Mouse (Mus musculus) gastrocnemius, postnatal 14 days (tissue): ENCODE measurements at regions not wholly inside any gene's neighbourhood (a gene's known extent, or its start where the extent isn't known, plus 50 kb on each side); places are given as distances from the start of the nearest gene placed in this dataset.

ENCODE experiments used
- DNase-seq: peaks from one replicate; pipeline ENCODE4 v3.0.0; 2021; ENCODE audit warnings: mixed read lengths
- intact Hi-C: fragments of 180-260 bp; cut with DNase I; formaldehyde crosslinking; loops from one replicate; pipeline ENCODE4 v1.15.1; 2025; ENCODE audit warnings: low total_unique reads

DNA sequence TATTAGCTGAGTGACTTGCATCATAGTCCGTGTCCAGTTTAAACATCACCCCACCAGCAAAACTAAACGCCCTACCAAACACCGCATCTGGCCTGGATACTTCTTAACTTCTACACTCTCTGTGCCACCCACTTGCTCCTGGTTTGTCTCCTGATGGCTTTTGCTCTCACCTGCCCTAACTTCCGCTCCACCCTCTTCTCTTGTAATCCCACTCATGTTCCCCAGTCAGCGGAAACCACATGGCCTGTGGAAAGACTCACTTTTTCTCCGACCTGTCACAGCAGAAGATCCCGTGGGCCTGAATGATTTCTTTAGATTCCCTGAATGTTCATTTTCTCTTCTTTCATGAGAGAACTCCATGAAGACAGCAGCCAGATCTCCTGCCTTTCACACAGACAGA lies 86.1 kb upstream of the Lgalsl start:
- intact Hi-C loops, result loop anchor here (5.0 to 10.0 kb wide), 2 partner anchors 260 to 462 kb away; no protein-coding TSS in a partner anchor
- no peak for DNase-seq

DNA sequence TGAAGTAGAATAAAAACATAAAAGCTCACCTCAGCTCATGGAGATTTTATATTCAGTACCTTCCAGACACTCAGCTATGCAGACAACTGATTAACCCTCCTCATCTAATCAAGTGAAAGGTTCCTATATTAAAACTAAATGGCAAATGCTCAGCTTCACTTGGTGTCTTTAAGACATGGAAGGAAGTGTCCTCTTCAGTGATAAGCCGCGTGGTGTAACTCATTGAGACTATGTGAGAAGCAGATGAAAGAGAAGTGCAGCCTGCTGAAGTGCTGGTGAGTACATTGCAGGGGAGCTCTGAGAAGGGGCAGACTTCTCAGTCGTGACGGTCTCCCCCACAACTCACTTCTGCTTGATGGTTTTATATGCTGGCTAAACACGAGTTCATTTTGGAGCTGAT lies 86.6 kb upstream of the Lgalsl start:
- no peak for DNase-seq
- intact Hi-C loops, result loop anchor here (5.0 to 10.0 kb wide), 2 partner anchors 260 to 463 kb away; no protein-coding TSS in a partner anchor

DNA sequence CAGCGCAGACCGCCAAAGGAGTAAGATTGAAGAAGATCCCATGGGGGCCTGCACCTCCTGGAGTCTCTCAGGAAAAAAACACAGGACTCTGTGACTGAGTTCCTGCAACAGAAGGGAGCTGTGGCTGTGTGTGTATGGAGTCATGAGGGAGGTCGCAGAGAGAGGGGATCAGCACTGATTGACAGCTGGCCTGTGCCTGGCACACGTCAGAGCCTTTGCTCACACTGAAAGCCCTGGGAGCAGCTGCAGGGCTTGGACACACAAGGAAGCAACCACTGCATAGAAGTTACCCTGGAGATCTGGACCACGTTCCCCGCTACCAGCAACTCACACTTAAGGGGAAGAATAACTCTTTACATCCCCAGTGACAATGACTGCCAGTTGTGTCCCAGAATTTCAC lies 92.3 kb upstream of the Lgalsl start:
- DNase-seq, result no peak
- intact Hi-C loops, result no loop called here

DNA sequence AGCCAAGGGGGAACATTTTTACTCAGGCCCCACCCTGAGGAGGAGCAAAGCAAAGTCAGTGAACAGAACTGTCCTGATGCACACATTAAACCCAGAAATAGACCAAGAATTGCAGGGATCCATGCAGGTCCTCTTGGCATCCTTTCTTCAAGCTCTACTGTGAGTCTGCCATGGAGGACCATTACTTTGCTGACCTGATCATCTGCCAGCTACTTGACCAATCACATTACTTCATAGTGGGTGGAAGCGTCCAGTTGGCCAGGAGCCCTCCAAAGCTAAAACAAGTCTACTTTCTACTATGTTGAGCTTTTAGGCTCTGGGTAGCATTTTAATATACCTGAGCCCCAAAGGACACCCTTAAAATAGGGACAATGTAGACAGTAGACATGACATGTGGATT lies 98.6 kb upstream of the Lgalsl start:
- DNase-seq, result no peak
- intact Hi-C loops, result no loop called here

DNA sequence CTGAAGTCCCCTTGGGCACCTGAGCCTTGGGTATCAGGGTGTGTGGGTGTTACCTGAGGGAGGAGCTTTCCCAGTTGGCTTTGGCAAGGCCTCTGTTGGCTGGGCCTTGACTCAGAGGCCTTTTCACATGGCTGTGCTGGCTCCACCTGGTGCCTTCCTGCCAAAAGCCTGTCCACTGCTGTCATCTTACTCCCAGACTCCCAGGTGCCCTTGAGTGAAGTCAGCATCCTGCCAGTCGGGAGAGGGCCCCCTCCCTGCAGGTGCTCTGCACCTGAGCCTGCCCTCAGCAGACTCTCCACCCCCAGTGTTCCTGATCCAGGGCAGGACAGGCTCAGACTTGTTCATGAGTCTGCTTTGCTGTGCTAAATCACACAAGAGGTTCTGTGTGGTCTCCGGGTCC lies 99.2 kb upstream of the Lgalsl start:
- DNase-seq, result no peak
- intact Hi-C loops, result no loop called here

DNA sequence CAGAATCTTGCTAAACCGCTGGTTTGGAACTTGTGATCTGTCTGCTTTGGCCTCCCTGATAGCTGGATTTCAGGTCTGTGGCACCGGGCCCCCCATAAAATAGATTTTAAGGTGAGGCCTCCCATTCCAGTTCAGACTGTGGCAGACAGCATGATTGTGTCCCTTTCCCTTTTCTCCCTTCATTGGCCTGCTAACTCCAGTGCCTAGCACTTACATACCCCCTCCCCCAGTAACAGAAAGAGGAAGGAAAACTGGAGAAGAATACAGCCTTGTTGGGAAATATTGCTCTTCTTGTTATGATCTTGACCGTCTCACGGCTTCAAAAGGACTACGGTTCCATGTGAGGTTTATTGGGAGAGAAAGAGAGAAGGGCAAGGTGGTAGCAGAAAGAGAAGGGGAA lies 99.7 kb upstream of the Lgalsl start:
- no peak for DNase-seq
- intact Hi-C loops, result no loop called here

DNA sequence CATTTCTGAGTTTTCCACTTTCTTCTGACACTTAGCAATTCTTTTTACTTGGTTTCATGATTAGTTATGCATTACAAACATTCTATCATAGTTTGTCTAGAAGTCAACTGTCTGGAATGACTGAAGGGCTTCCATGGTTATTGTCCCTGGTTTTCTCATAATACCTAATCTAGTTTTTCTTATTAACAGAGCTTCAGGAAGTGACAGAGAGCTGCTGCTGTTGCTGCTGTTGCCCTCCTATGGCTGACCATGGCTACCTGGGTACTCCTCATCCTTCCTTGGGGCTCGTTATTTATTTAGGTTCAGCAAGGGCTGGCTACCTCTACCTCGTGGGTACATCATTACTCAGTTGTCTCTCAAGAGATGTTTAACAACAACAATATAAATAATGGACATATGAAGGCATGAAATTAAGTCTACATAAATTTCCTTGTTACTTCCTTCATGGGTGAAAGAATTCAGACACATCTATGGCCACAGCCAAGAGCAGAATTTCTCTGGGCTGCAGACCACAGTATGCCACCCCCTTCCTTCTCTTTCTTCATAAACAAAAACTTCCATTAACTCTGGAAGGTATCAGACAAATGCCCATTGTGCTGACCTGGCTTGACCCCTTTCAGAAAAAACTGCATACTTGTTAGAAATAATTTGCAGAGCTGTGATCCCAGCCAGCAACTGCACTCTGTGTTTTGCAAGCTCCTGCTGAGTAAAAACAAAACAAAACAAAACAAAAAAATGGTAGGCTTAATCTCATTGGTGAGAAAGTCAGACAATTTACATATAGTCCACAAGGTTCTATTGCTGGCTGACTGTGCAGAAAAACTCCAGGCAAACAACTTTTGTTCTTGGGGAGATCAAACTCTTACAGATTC lies 103.6 kb upstream of the Lgalsl start:
- intact Hi-C loops, result no loop called here
- no peak for DNase-seq

DNA sequence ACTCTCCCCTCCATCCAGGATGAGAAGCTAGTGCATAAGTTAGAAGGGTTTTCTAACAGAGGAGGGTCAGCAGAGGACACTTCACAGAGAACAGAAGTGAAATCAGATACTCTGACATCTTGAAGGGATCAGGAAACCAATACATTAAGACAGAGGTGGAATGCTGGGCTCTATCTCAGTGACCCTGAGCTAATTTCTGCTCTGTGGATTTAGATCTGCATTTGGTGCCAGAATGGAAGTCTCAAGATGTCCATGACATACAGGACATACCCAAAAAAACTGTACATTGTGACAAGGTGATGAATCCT lies 104.2 kb upstream of the Lgalsl start:
- intact Hi-C loops, result no loop called here
- no peak for DNase-seq

DNA sequence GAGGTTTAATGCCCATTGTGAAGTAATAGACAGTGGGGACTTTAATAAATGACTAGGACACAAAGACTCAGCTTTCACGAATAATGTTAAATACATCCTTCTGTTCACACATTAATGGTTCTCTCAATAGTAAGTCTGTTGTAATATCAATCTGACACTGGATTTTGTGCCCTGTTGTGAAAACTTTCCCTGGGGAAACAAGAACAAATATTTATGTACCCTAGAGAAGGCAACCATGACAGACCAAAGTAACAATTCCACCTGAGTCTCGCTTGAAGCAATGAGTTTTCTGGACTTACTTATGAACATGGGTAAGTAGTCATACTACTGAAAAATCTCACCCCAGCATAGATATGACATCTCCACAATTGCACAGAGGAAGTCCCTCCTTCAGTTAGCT lies 105.1 kb upstream of the Lgalsl start:
- no peak for DNase-seq
- intact Hi-C loops, result no loop called here

DNA sequence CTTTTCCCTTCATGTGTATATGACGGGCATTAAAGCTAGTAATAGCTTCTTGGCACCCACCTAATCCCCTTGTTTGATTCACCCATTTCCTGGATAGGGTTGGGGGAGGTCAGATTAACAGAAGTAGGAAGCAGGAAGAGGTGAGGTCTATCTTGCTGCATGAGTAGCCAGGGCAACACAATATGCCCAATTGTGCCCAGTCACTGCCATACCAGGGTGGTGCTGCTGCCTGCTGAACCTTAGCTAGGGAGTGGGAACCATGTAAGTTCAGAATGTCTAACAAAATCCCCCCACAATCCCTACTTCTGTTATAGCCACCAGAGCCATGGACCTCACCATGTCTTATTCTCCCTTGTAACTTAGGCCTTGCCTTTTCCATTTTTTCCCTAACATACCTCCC lies 106.1 kb upstream of the Lgalsl start:
- intact Hi-C loops, result no loop called here
- DNase-seq, result no peak

DNA sequence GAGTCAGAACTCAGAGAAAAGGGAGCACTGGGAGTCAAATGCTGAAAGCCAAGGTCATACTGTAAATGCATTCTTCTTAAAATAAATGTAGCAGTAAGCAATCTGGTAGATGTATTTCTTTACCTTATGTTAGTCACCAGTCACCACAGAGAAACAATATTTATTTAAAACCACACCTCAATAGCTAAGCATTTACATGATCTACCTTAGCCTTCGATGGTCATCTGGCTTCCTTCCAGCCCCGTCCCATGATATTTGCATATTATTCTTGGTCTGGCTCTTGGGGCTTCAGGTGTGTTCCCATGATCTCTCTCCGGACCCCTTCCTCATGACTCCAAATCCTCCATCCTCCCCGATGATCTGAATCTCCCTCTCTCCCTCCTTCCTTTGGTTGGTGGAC lies 107.1 kb upstream of the Lgalsl start:
- intact Hi-C loops, result no loop called here
- no peak for DNase-seq

DNA sequence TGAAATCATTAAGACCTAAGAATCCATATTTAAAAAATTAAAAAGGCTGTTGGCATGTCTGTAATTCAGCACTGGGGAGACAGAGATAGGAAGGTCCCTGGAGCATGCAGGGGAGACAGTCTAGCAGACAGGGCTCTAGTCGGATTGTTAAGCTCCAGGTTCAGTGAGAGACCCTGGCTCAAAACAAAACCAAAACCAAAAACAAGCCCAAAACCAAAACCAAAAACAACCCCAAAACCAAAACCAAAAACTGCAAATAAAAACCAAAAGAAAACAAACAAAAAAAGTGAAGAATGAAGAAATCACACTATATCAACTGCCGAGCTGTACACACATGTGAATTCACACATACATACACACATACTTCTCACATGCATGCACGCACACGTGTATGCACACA lies 108.8 kb upstream of the Lgalsl start:
- intact Hi-C loops, result no loop called here

DNA sequence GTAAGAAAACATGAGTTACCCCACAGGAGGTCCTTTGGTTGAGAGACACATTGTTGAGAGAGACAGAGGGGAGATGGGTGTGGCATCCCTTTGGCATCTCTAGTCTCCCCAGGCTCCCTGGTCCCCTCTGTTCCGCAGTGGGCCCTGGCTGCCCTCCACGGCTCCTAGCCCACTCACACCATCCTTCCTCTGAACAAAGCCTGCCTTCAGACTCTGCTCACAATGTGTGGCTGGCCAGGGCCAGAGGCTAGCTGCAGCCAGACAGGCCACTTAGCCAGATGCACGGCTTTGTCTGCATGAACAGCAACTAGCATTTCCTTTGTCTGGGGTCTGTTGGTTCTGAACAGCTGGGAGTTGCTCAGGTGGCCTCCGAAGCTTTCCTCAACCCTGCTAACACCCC lies 110.7 kb upstream of the Lgalsl start:
- DNase-seq, result peak; percentile 54
- intact Hi-C loops, result no loop called here

More for the DNA sequence above, 108.8 kb upstream of the Lgalsl start:
- no peak for DNase-seq

DNA sequence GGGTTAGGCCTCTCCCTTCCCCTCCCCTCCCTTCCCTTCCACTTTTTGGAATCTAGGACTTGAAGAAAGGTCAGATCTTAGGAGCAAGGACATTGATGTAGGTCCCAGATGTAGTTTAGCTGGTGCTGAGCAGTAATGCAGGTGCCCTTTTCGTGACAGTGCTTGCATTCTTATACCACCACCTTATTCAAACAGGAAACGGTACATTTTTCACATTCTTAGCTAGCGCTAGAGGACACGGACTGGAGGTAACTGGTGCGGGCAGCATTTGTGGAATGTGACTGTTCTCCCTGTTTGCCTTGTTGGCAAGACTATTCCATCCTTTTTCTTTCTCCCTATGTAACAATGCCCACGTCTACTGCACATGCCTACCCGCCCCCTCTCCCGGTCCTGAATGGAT lies 124.7 kb upstream of the Lgalsl start:
- no peak for DNase-seq
- intact Hi-C loops, result no loop called here

DNA sequence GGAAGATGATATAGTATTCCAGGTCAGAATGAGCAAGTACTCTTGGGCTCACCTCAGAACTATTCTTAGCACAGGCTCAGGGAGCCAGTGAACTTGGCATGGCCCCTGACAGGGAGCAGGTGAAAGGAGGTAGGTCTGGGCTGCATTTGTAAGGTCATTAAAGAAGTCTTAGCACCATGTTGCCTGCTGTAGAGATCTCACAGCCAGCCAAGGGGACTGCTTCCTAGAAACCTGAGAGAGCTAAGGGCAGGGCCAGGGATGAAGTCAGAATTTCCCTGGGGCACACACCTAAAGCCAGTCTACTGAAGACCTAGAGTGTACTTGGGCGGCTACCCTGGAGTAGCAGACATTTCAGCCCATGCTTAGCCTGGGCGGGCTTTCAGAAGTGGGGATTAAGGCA lies 126.9 kb upstream of the Lgalsl start:
- intact Hi-C loops, result no loop called here
- DNase-seq, result peak; percentile 47

DNA sequence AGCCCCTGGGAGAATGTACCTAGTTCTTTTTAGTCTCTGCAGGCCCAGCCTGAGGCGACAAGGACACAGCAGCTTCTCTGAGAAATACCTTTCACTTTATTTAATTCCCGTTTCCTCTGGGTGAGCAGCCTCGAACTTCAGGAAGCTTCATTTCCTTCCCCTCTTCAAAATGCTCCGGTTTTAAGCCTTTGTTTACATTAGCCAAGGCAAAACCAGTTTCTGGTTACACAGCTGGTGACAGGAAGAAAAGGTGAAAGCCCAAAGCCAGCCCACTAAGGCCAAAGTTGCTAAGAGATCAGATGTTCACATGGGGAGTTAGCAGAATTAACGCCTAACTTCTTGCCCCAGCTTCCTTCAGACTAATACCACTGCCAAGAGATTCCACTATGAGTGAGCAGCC lies 127.4 kb upstream of the Lgalsl start:
- DNase-seq, result no peak
- intact Hi-C loops, result no loop called here

DNA sequence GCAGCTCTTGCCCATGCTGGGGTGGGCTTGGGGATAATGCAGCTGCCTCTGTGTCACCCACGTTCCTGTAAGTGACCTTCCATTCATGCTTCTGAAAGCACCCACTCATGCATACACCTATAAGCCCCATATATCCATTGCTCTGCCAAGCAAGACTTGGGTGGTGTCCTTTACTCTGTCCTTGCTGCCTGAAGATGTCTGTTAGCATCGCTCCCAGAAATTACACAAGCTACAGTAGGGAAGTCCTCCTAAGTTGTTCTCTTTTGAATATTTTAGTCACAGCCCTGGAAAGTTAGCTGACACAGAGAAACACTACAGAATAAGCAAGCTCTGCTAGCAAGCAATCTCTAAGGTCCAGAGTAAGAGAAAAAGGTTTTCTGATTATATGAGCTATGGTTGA lies 129.2 kb upstream of the Lgalsl start:
- DNase-seq, result no peak
- intact Hi-C loops, result no loop called here

DNA sequence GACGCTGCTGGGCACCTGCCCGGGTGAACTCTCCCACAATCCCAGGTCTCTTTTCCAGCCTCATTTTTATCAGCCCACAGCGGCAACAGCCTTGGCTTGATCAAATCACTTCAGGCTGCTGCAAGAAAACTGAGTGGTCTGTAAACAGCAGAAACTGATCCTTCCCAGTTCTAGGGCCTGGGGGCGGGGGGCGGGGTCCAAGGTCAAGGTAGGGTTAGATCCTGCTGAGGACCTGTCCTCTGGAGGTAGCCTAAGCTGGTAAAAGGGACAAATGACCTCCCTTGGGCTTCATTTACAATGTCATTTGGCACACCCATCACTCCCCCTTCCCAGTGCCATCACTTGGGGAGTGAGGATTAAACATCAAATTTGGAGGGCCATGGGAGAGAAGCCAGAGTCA lies 129.9 kb upstream of the Lgalsl start:
- intact Hi-C loops, result no loop called here
- no peak for DNase-seq

DNA sequence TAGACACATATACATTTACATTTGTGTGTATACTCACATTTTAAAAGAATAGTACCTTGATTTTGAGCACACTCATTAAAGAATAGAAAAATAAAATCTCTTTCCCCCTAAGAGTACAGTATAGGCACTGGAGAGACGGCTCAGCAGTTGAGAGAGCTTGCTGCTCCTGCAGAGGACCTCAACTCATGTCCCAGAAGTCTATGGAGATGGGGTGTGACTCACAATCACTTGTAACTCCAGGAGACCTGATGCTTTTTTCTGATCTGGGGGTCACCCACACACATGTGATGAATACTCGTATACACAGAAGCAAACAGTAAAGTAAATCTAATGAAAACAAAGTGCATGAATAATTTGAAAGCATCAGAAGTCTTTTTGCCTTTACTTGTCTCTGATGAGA lies 129.5 kb upstream of the Peli1 start:
- intact Hi-C loops, result no loop called here
- DNase-seq, result no peak

DNA sequence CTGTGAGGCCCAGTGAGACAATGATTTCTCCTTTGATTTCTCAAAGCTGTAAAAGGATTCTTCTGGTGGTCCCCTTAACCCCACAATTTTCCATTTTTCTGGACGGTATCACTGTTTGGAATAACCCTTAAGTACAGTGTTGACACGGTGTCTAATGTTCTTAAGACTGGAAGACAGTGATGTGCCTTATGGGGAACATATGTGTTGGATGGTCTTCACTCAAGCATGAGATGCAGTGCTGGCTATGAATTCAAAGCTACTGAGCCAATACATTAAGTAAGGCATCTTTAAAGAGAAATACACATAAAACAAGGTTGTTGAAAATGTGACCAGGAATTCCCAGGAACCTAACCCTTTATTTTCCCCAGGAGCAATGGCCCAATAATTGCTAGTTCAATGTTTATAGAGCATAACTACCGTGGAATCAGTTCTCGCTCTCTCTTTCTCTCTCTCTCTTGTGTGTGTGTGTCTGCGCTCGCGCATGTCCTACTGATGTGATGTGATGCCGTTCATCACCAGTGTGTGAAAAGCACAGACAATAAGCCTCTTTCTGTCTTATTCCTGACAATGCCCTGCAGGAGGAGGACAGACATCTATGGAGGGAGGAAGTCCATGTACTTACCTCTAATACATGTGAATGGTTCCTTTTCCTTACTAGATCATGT lies 125.4 kb upstream of the Peli1 start:
- intact Hi-C loops, result no loop called here
- no peak for DNase-seq

DNA sequence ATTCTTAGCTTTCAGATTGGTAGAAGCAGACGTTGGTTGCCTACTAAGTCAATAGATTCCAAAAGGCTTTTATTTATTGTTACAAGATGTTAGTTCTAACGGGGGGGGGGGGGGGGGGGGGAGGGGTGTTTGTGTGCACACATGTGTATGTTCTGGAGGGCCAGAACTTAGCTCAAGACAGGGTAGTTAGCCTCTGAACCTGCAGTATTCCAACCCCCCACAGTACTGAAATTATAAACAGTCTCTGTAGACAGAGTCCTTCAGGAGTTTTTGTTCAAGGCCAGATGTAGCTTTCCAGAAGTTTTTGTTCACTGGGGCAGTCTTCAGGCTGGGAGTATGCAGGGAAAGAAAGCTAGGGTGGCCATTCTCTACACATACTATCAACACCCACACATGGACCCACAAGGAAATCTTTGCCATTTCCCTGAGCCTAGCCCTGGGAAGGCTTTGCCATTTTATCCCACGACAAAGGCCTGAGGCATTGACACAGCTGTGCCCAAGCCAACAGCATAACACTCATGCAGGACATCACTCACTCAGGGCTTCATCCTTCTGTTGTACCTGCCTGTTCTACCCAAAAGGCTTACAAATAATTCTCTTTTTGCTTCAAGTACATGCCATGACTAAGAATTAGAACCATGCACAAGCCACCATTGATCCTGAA lies 123.6 kb upstream of the Peli1 start:
- intact Hi-C loops, result no loop called here
- DNase-seq, result no peak
